Mouse (Mus musculus) ovary, postnatal 10 days (tissue): ENCODE data around the gene Pms2.
A peak's percentile ranks its signal among the peaks of the same experiment; 100 is the strongest.

Source experiments
- DNase-seq: peaks from one replicate; pipeline ENCODE4 v3.0.0; 2022; ENCODE audit warnings: low spot score

Pms2 gene

DNA sequence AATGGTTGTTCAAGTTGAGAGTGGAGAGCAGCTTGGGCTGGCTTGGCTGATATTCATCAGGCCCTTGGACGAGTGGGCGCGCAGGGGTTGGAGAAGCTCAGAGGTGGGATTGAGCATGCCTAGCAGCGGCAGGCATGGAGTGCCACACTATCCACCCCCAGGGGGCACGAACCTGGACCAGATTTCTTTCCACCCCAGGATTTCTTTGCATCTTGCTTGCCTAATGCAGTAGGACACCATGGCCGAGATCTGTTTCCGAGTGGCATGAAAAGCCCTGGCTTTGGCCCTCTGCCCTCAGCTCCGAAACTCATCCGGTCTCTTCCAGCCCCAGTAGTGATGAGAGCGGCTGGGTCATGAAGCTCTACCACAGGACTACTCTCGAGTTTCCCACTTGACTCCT, 23.6 kb downstream of the Pms2 start:
- no peak for DNase-seq

DNA sequence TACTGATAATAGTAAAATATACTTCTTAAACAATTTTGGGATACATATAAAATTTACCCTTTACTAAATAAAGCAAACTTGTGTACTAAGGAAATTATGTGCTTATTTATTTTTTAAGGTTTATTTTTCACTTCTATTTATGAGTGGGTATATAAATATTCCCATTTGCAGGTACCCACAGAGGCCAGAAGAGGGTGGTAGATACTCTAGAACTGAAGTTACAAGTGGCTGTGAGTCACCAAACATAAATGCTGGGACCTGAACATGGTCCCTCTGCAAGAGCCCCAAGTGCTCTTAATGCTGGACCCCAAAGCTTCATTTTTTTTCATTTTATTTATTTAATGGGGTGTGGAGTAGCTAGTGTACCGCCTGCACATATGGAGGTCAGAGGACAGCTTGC, 24.1 kb downstream of the Pms2 start:
- DNase-seq = no peak

DNA sequence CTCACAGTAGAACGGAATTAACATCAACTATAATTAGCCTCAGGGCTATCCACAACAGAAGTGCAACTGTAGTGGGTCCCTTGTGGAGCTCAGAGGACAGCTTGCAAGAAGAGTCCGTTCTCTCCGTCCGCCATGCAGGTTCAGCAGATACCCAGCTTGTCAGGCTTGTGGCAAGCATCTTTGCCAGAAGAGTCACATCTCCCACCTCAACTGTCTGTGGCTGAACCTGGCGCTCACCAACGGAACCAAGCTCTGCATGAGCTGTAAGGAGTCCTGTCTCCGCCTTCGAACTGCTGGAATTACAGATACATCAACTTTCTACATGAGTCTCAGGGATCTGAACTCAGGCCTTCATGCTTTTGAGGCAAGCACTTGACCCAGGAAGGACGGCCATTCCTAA, 26.4 kb downstream of the Pms2 start:
- DNase-seq = no peak

DNA sequence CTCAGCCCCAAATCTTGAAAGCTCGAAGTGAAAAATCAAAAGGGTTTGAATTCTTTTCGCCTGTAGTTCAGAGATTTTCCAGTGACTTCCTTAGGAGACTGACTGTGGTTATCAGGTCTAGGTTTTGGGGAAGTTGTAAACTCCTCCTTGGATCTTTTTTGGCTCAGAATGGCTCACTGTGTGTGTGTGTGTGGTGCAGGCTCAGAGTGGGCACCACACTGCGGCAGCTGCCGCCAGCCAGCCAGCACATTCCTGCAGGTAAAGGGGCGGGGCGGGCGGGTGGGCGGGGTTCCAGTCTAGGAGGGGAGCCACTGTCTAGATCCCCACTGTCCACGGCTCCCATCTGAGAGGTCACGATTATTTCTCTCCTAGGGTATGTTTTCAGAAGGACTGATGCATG, 31.8 kb downstream of the Pms2 start:
- no peak for DNase-seq

DNA sequence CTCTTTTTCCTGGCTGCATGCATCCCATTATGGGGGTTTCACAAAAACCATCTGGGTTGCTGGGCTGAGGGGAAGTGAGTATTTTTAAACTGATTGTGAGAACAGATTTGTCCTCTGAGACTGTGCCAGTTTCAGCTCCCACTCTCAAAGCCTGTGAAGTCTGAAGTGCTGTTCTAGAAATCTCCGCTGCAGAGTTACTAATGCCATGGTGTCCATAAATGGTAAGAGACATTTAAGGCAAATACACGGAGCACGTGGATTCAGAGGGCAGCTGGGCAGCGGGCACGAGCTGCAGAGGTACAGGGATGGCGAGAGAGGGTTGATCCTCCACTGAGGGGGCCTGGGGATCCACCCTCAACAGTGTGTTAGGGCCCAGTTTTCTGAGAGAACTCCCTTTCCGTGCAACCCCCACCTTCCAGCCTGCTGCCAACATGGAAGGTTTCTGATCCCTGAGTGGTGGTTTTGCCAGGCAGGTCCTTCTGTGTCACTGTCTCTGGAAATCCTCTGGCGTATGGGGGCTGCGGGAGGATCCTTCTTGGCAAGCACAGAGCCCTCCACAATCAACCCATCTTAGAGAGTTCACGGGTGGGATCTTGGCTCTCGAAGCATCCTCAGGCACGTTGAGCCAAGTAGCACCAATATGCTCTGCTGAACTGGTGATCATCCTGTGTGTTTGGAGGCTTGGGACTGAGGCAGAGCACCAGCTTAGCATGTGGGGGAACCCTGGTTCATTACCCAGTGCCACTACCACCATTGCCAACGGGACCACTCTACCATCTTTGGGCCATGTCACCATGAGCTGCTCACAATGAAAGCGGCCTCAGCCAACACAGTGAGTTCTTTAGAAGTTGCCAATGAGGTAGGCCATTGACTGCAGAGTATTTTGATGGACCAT, 33.7 kb downstream of the Pms2 start:
- DNase-seq = no peak

DNA sequence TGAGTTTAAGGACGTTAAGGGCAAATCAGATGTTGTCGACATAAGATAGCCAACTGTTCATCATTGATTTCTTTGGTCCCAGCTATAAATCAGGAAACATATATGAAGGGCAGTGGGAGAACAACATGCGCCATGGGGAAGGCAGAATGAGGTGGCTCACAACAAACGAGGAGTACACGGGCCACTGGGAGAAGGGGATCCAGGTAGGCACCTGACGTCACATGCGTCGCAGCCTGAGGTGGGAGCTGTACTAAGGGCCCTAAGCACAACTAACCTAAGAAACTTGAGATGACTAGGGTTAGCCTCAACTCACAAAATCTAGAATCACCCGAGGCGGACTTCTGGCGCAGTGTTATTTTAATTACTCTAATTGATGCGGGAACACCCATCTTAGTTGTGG, 38.6 kb downstream of the Pms2 start:
- no peak for DNase-seq

DNA sequence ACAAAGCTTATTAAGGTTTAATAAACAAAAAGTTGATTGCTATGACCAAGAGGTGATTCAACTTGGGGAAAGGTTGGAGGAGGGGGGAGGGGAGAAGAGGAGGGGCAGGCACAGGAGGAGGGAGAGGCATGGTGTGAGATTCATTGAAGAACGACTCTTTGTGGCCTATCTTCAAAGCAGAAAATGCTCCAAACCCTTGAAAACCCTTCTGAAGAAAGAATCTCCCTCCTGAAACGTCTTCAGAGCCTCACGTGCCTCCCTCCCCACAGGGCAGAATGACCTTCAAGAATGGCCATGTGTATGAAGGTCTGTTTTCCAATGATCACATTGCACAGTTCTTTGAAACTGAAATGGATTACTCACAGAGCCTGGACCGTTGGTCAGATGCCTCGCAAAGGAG, 40.3 kb downstream of the Pms2 start:
- DNase-seq = no peak

DNA sequence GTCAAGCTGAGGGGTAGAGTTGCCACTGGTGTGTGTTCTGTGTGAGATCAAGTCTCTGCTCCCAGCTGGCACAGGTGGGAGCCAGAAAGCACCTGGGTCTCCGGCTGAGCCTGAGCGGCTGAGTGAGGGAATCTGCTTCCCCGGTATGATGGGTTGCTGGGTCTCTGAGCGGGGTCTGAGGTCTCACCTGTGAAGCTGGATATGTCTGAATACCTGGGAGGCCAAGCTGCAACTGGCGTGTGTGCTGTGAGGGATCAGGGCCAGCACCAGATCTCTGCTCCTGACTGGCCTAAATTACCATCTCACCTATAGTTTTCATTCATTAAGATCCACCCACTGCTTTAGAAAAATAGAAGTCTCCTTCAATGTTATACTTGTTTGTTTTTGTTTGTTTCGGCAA, 47.3 kb downstream of the Pms2 start:
- DNase-seq = no peak

DNA sequence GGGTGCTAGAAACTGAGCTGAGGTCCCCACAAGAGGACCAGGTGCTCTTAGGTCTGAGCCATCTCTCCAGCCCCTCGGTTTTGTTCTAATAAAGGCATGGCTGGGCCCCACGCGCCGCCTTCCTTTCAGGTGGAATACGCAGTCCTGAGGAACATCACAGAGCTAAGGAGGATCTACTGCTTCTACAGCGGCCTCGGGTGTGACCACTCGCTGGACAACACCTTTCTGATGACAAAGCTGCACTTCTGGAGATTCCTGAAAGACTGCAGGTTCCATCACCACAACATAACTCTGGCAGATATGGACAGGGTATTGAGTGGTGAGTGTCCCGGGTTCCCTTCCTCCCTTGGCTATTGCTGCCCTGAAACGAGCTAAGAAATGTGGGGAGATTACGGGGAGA, 49.8 kb downstream of the Pms2 start:
- DNase-seq = no peak

DNA sequence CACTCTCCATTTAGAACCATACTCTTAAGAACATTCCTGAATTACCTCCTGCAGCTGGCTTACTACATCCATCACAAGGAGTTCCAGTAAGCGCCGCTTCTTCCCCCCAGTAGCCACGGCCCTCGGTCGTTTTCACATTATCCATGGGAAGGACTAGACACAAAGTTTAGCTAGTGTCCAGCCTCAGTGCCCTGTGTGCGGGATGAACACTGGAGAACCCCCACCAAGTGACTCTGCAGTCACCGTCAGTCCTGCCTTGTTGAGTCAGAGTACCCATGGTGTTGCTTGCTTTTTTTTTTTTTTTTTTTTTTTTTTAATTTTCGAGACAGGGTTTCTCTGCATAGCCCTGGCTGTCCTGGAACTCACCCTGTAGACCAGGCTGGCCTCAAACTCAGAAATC, 51.4 kb downstream of the Pms2 start:
- no peak for DNase-seq

DNA sequence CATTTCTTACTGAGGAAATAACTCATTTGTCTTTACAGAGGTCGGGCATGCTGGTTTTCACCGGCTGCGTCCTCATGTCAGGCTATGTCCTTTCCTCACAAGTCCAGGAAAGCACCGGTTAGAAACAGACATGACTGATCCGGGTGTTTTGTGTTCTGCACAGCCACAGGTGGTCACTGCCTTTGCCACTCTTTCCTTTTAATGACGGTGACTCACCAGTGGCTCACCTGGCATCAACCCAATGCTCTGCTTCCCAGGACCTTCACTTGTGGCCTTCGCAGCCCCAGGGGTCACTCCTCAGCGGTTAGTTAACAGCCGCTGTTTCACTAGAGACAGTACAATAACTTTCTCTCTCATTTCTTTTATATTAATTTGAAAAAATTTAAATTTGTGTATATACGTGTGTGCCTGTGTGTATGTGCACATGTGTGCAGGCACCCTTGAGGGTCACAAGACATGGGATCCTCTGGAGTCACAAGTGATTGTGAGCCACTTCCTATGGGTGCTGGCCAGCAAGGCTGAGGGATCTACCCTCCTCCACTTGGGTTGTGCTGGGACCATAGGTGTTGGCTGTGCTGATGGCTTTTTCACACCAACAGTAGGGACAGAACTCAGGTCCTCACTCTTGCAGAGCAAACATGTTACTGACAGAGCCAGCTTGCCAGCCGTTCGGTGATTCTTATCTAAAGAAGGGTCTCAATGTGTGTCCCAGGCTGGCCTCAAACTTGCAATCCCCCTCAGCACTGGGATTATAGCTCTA, 56.0 kb downstream of the Pms2 start:
- no peak for DNase-seq

DNA sequence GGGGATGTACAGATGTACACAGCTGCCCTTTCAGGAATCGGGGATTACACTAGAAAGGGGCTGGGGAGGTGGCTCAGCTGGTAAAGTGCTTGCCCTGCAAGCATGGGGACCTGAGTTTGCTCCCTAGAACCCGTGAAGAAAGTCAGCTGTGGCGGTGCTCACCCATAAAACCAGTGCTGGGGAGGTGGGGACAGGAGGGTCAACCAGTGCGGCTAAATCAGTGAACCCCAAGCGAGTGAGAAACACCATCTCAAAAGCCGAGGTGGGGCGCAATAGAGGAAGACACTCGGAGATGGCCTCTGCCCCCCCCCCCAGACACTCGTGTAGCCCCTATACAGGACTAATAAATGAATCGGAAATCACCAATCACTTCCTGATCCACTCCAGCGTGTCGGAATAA, 56.9 kb downstream of the Pms2 start:
- DNase-seq = no peak

DNA sequence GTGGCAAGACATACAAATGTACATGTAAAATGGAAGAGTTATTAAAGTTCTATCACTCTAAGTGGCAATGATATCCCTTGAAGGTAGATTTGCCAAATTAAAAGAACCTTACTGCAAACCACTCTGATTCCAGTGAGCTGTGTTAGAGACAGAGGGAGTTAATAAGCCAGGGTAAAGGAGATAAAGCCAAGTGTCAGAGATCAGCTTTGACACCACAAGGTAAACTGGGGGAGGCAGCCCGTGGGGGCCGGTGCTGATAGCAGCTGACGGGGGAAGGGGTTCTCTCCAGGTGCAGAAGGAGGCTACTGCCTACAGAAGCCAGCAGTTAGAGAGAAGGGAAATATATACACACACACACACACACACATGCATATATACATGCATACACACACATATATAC, 62.9 kb downstream of the Pms2 start:
- DNase-seq = no peak

DNA sequence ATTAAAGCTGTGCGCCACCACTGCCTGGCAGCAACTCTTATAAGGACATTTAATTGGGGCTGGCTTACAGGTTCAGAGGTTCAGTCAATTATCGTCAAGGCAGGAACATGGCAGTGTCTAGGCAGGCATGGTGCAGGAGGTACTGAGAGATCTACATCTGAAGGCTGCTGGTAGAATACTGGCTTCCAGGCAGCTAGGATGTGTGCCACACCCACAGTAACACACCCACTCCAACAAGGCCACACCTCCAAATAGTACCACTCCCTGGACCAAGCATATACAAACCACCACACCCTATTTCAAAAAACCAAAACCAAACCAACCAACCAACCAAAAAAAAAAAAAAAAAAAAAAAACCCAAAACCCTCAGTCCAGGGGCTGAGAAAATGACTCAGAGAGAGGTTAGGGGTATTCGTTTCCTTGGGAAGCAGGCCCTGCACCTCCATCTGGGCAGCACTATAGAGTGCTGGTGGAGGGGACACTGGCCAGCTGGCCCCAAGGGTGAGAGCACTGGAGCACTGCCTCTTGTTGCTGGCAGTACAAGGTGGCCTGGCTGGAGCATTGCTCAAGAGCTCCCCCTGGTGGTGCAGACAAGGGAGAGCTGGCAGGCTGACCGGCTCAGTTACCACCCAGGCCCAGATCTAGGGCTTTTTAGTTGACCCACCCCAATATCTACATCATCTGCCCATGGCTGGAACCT, 65.3 kb downstream of the Pms2 start:
- peak; percentile 29 for DNase-seq

DNA sequence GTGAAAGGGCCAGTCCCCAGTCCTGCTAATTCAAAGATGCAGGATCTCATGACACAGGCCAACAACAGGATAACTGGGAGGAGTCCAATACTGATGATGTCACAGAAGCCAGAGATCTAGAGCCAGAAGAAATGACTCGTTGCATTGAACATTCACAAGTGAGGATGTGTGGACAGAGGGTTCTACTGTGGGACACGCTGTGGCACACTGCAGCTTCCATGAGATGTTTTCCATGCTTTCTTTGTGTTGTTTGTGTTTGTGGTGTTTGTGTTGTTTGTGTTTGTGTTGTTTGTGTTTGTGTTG, 65.8 kb downstream of the Pms2 start:
- DNase-seq = no peak

DNA sequence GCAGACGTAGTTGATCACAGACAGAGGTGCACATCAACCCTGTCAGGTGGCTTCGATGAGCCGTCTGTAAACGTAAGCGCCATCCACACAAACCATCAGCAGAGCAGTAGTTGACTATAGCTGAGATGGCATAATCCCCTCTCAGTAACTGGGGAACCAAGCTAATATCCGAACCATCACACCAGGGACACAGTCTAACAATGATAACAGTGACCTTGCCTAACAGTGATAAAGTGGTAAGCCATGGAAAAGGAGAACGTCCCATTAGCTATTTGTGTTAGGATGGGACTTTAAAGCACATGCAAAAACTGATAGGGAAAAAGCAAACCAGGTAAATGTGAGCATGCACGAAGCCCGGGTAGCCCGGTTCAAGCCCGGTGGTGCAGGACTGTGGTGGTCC, 66.5 kb downstream of the Pms2 start:
- DNase-seq = no peak

DNA sequence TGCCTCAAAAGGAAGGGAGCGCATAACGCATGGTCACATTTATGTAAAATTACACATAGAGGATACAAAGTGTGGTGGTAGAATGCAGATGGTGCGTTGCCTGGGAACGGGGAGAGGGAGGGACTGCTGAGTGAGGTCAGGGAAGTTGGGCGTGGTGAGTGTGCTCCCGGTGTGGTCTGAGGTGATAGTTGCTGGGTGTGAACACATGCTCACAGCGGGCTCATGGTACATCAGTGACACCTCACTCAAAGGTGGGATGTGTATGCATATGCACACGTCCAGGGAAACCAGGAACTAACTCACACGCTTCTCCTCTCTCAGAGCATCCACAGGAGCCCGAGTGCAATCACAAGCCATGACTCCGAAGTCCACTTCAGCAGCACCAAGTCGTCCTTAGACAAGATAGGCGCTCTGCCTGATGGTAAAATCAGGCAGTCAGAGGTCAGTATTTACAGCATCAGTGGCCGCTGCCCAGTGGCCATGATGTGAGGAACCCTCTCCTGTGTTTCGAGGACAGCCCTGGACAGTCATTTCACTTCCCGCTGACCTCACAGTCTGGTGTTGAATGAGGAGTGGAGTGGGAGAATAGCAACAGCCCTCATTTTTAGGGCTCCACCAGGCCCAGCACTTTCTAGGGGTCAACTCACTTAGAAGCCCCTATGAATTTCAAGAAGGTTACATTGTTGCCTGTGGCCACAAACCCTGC, 67.1 kb downstream of the Pms2 start:
- DNase-seq = no peak

DNA sequence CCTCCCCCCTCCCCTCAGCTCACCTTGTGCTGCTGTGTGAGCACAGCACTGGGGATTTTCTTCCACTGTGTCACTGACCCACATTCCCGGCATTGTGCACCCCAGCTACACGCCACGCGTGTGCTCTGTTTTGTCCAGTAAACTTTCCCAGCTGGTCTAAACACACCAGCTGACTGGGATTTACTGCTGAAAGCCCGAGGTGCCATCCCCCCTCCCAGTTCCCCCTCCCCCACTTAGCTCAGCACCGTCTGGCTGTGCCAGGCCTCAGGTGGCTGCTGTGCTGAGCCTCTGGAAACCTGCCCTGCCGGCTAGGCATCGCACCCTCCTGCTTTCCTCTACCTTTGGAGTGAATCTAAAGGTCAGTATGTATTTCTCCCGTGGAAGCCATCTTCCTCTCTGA, 71.1 kb downstream of the Pms2 start:
- DNase-seq = no peak

DNA sequence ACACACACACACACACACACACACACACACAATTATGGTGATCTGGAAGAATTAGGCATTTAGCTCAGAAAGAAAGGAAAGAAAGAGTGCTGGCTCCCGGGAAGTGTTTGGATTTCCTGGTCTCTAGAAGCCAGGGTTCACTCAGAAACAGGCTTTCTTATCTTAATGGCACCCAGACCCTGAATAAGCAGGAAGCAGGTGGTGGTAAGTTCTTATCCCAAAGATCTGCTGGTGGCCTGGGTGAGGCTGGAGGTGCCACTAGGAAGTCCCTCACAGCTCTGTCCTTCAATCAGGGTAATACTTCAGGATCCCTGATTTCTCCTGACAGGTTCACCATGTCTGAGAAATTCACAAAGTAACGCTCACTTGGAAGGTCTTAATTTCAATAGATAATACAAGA, 72.6 kb downstream of the Pms2 start:
- no peak for DNase-seq
